Mouse (Mus musculus): ENCODE measurements around the gene Gba.

Gene Gba

DNA sequence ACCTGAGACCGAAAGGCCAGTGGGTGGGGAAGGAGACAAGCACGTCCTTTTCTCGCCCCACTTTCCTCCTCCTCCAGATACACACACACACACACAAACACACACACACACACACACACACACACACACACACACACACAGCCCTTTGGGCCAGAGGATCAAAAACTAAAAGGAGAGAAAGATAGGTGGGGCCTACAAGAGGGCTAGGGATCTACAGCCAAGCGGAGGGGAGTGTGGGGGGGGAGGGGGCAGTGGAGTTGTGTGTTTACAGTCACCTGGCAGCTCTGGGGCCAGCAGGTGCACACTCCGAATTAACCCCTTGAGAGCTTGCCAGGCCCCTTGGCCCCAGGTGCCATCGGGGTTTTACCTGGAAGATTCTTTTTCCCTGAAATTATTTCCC, 29.9 kb downstream of the Gba start:
- in situ Hi-C loops (cut with MboI, MseI) = no loop called here

DNA sequence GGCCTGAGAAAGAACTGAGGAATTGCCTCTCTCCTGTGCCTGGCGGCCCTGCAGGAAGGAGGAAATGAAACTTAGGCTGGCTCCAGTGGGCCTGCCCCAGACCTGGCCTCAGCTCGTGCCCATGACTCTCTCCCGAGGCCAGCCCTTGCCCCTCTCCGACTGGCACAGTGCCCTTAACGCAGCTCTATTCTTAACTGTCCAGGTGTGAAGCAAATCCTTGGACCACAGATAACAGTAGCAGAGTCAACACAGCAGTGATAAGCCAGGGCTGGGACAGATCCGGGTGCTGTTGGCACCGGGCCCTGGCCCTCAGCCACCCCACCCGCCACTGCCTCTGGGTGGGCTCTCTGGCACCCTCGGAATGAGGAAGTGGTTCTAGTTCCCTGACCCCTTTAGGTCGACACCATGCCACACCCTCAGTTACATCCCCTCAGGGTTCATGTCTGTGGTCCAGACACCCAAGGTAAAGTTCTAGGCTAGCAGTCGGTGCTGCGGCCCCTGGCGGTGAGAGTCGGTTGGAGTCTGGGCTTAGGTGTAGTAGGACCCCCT, 30.9 kb downstream of the Gba start:
- in situ Hi-C loops (cut with MboI, MseI) = no loop called here

DNA sequence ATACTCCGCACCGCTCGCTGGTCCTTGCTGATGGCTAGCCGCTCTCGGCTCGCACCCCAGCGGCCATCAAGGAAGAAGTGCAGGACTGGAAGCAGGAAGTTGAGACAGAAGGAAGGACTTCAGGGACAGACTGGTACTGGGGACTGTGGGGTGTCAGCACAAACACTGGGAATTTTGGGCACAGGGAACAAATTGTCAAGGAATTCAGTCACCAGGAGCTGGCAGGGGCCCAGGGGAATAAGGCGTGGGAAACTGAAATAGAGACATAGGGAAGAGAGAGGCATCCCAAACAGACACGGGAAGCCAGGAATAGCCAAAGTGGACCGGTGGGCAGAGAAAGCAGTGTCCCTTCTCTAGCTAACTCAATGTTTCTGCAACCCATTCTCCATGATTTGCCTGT, 33.8 kb downstream of the Gba start:
- in situ Hi-C loops (cut with MboI, MseI) = no loop called here

DNA sequence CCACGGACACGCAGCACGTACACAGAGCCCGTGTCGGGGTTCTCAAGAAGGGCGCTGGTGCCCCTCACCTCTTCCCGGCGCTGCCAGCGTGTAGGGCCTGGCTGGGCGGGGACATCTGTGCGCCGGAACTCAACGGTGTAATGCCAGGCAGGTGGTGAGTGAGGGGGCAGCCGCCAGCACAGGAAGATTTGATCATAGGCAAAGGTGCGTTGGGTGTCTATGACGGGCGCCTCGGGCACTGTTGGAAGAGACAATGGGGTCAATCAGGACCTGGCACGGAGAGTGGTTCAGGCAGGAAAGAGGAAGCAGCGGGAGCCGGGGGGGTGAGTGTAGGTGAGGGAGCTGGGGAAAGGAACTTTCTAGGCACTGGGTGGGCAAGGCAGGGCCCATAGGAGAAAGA, 35.0 kb downstream of the Gba start:
- in situ Hi-C loops (cut with MboI, MseI) = no loop called here

DNA sequence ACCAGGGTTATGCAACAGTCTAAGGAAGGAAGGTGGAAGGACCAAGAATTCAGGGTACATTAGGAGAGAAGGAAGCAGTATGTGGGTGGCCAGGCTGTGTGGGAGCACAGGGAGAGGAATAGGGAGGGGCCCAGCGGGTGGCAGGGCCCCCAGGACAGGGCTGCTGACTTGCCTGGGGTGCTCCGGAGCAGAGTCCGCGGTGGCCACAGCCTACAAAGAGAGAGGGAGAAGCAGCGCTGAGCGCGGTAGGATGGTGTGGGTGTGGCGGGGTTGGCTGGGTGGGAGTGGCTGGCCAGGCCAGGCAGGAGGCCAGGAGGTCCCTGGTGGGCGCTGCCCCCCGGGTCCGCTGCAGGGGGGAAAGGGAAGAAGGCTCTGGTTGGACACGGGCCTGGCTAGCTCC, 35.8 kb downstream of the Gba start:
- in situ Hi-C loops (cut with MboI, MseI) = no loop called here

DNA sequence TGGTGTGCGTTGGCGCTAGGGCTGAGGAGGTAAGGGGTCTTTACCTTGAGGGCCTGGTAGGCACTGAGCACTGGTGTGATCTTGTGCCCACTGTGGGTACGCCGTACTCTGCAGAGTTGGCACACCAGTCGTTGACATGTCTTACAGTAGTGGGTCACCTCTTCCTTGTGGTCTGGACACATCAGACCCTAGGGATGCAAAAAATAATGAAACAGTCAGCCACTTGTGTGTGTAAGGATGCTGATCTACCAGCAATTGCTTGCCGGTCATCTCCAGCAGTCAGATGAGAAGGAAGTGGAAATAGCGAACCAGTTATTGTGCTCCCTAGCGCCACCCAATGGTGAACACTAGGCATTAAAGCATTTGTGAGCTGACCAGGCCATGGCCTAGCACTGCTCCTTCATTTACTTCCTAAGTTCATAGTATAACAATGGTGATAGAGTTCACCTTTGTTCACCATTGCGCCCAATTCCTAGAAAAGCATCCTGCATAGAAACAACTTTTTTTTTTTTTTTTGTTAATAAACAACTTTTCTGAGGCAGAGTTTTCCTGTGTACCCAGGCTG, 39.7 kb downstream of the Gba start:
- in situ Hi-C loops (cut with MboI, MseI) = no loop called here

DNA sequence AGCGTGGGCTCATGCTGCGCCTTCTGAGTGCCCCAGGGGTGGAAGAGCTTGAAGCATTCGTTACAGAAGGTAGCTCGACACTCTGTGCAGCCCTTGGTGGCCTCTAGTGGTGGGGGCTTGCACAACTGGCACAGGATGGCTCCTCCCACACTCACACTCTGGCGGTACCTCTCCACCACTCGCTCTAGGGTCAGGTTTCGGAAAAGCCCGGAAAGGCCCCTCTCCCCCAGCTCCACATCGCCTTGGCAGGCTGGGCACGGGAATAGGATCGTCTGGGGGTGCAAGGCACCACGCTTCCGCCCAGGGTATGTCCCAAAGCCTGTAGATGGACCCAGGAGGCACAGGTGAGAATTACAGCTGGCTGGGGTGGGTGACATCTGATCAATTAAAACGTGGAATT, 40.9 kb downstream of the Gba start:
- in situ Hi-C loops (cut with MboI, MseI) = no loop called here

DNA sequence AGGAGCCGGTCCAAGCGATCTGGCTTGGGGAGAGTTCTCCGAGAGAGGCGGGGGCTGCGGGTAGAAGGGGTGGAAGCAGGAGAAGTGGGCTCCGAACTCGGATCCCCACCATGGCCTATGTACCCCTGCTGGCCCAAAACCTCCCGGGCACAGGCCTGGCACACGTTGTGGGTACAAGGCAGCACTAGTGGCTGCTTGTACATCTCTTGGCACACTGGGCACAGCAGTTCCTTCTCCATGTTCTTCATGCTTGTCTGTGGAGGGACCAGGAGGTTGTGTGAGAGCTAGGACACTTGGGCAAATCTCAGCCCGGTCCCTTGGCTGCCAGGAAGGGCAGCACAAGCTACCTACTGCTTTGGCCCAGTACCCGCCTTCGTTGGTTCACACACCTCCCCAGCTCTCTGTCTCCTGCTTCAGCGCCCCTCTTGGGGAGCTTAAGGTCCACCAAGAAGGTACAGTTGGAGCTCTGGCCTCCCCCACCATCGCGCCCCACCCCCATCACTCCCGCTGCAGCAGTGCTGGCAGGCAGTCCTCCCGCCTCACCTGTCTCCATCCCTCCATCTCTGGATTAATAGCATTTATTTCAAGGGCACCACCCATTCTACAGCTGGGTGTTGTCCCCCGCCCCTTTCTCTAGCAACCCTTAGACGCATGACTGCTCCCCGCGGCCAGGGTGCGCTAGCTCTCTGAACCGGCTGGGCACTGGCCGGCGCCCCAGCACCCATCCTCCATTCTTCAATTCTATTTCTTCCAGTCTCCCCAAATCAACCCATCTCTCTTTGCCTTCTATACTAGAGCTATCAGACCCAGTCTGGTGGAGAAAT, 41.6 kb downstream of the Gba start:
- in situ Hi-C loops (cut with MboI, MseI) = no loop called here

DNA sequence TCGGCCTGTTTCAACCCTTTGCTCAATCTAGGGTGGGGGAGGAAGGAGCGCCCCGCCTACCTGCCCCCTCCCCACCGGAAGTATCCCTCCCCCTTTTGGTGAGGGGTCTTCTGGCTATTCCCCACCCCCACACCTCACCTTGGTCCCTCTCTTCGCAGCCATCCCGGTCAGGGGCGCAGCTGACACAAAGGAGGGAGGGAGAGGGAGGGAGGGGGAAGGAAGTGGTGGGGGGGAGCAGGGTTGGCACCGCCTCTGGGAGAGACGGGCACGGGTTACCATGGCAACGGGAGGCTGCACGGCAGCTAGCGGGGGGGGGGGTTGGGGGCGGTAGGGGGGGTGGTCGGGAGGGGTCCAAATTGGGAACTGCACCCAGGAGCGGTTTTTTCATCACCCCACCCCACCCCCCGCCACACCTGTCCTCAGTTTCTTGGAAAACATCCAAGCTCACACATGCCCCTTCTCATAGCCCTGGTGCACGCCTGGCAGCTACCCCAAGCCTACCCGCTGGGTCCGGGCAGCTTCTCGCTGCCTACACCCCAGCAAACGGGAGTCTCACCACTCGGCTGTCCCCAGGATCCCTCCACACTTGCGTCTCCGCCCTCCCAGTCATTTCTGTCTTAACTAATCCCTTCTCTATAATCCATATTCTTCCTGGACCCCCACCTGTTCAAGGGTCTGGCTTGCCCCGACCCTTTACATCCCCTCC, 42.4 kb downstream of the Gba start:
- in situ Hi-C loops (cut with MboI, MseI) = loop anchor here (5.0 kb wide), 1 partner anchor 37 kb away; the partner anchor contains the start of gene Efna1

DNA sequence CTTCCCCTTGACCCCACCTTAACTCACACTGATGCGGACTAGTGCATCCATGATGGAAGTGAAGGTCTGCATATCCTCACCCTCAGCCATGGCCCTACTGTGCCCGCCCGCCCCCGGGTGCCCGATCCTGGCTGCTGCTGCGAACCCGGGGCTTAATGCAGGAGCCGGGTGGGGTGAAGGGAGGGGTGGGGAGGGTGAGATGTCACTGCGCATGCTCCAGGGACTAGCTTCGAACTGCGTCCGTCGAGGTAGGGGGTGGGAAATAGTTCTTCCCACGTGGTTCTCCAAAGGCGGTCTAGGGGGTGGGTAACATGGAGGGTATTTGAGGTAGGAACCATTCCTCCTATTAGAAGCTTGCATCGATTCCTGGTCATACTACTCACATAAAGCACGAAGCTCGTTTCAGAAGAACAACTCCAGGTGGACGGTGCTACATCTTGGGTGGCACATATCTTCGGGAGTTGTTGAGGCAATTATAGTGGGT, 43.0 kb downstream of the Gba start, which contains the start of gene Krtcap2:
TSS of gene Krtcap2 (plus strand) at position 279 of the 484 bp plus-strand sequence.
- in situ Hi-C loops (cut with MboI, MseI) = loop anchor here (5.0 kb wide), 1 partner anchor 37 kb away; the partner anchor contains the start of gene Efna1

DNA sequence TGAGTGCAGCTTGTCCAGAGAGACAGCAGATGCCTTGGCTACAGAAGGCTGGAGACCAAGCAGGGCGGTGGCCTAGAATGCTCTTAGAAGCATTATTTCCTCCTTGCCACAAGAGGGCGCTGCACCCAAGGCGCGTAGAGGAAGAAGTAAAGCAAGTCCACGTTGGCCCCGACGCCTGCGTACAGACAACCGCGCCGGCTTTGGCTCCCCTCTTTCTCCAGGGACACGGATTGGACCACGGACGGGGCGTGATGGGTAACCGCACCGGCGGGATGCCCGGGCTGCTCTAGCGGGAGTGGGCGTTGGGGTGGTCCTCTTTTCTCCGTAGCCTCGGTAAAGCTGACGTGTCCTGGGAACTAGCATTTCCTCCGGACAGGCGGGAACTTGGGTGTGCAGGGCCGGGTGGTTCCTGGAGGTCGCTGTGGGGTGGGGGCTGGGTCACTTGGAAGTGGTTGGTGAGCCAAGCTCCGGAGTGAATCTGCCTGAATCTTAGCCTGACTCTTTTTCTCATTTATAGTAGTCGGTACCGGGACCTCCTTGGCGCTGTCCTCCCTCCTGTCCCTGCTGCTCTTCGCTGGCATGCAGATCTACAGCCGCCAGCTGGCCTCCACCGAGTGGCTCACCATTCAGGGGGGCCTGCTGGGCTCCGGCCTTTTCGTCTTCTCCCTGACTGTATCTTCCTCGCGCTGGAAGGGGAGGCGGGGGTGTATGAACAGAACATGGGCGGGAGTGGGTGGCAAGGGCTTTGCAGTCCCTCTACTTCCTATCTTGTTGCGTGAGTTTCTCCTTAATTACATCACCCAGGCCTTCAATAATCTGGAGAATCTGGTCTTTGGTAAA, 43.8 kb downstream of the Gba start, which contains the start of gene Trim46:
TSS of gene Trim46 (minus strand) at position 49 of the 840 bp plus-strand sequence.
- in situ Hi-C loops (cut with MboI, MseI) = loop anchor here (5.0 kb wide), 1 partner anchor 36 kb away; the partner anchor contains the start of gene Efna1

DNA sequence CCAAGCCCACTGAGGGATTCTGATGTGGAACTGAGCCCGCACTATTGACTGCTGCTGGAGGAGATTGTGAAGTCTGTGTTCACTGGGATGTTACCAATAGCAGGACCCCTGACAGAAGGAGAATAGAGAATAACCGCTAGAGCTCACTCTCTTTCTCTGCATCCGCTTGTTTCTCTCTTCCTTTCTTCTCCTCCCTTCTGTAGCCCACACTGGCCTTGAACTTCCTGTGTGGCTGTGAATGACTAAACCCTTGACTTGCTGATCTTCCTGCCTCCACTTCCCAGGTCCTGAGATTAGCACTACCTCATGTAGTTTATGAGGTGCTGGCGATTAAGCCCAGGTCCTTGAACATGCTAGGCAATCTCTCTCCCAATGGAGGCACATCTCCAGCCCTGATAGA, 44.7 kb downstream of the Gba start:
- in situ Hi-C loops (cut with MboI, MseI) = loop anchor here (5.0 kb wide), 1 partner anchor 35 kb away; the partner anchor contains the start of gene Efna1

DNA sequence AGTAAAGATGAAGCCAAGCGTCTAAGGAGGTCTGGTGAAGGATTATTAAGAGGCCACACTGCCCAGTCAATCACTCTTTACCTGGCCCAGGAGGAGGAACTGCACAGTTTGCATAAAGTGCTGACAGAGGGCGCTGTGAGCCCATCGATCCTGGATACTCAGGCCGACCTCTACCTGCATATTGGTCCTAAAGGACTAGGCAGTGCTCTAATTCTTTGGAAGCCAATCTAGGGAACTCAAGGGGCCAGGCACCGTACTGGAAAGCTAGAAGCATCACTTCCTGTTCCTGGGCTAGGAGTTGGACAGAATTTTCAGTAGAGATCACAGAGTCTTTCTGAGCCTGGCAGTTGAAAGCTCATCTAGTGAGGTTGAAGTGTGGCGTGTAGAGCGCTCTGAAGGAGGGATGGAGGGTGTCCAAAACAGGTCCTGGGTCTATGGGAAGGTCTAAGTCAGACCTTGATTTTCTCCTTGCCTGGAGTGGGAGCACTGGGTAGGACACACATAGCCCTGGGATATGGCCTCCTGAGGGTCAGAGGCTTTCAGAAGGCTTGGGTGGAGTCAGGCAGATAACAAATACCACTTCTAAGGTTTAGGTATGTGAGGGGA, 47.8 kb downstream of the Gba start:
- in situ Hi-C loops (cut with MboI, MseI) = no loop called here

DNA sequence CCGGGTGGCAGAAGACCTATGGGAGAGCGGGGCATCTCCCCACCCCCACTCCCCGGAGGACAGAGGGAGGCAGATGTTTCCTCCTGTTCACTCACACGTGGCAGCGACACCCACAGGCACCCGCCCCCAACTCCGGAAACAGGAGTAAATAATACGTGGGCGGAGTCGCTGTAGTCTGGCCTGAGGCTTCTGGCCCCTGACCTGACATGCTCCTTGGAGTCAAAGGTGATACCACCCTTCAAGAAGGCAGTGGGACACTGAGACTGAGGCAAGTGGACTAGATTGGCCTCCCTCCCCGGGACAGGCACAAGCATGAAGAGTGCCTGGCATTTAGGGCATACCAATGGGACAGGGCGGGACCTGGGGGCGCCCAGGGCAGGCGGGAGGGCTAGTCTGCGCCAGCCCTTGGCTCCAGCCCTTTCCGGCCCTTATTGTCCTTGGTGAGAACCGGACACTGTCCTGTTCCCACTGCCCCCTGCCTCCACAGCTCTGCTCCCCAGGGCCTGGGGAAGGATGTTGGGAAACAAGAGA, 48.7 kb downstream of the Gba start:
- in situ Hi-C loops (cut with MboI, MseI) = no loop called here

DNA sequence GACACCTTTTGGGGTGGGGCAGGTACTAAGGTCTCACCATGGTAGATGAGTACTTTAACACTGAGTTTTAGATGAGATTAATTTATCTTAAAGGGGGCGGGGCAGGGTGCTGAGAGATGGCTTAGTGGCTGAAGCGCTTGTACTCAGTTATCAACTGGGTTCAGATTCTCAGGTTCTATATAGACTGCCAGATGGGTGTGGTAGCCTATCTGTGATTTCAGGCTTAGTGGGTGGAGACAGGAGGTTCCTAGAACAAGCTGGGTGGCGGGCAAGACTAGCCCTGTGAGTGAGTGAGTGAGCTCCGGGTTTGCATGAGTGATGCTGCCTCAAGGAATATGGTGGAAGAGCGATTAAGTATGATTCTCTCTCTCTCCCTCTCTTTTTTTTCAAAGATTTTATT, 52.3 kb downstream of the Gba start:
- in situ Hi-C loops (cut with MboI, MseI) = no loop called here

DNA sequence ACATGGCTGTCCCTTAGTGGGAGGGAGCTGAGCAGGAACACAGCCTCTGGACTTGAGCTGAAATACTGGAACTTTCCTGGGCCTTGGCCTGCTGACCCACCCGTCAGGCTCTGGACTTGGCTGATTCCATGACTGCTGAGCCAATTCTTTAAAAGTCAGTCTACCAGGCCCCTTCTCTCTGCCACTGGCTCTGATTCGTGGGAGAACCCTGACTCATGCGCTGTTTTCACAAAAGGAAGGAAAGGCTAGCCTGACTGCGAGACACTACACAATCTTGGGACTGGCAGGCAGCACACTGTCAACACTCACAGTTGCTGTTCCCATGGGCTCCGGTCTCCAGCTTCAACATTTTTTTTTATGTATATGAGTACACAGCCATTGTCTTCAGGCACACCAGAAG, 53.4 kb downstream of the Gba start:
- in situ Hi-C loops (cut with MboI, MseI) = no loop called here

Measured in regulatory T cell (primary cell).